Comparison of ENCODE assay signal across 12 mouse cellular contexts in the genomic region with DNA sequence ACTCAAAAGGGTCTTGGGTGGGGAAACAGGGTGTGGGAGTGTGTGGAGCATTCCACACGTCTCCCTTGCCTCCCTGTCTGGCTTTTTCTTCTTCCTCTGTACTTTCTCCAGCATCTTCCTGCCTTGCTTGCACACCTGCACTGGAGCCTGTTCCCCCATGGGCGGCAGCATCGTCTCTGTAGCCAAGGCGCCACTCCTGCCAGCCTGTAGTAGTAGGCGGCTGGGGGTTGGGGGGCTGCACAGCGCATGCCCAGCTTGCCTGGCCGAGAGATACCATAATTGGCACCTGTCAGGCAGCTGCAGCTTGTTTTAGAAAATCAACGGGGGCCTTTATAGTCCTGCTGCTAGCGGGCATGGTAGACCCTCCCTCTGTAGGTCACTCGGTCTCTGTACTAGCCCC. TPM values are rescaled to one million over a fixed set of nuclear protein-coding genes. Genes with fewer than 3 reads are reported as not detected.
A peak's percentile ranks its signal among the peaks of the same experiment; 100 is the strongest.
DNase-seq lines count a peak whose midpoint lies in the region; ATAC-seq and TF ChIP-seq lines count a peak whose summit lies in the region.
"Had no signal": no experiment of that assay in that cellular context is flagged by ENCODE, and none has a peak within 500 bp of the region (broad histone marks: within the 10 kb centered on the region; RNA-seq: fewer than 3 reads in every experiment).

No protein-coding gene starts in this region.

- peaks cover 64% of the 10 kb centered on the region for H3K4me1 ChIP-seq in forebrain, embryonic 16.5 days (replicated peaks; ENCODE audit: control insufficient read depth, insufficient read depth, low read length)
- 0 out of 2 replicates have a peak, but pooled peaks cover 3% of the 10 kb centered on the region for H3K4me1 ChIP-seq in midbrain, postnatal 0 days (ENCODE audit: insufficient read depth, low read length)

- no peak overlapping the region for H3K4me2 ChIP-seq in forebrain, embryonic 16.5 days (ENCODE audit: low read length)
- H3K4me2 ChIP-seq in midbrain, postnatal 0 days (ENCODE audit: low read depth, low read length, poor library complexity, severe bottlenecking): 0 out of 2 replicates have a peak overlapping the region, but pooled peaks have one; percentile 5
- H3K4me2 ChIP-seq: neural tube, embryonic 12.5 days had no signal

- peak; percentile 54 for TF ChIP-seq CTCF in midbrain, postnatal 0 days (IDR thresholded peaks at IDR 0.05)

- 33% methylated on average over 10 of the region's 10 CpGs for WGBS in forebrain, embryonic 16.5 days
- WGBS in midbrain, postnatal 0 days: 43% methylated on average over 10 of the region's 10 CpGs

- ATAC-seq in forebrain, embryonic 16.5 days: peak; percentile 68
- ATAC-seq in midbrain, postnatal 0 days (ENCODE audit: low FRiP score): 0 out of 2 replicates have a peak, but pooled peaks have one; percentile 17
- no peak for ATAC-seq in inflammation-experienced regulatory T-cells, adult 6 months

- peak overlapping the region; percentile 39 for H3K27ac ChIP-seq in forebrain, embryonic 16.5 days (ENCODE audit: low read length)
- no peak overlapping the region for H3K27ac ChIP-seq in midbrain, postnatal 0 days (ENCODE audit: low read depth, low read length)
- H3K27ac ChIP-seq: heart, adult 2 months; neural tube, embryonic 12.5 days; stomach, postnatal 0 days had no signal

- H3K27me3 ChIP-seq in forebrain, embryonic 16.5 days (replicated peaks; ENCODE audit: control insufficient read depth, insufficient read depth, low read length): no peaks in the 10 kb centered on the region
- no peaks in the 10 kb centered on the region for H3K27me3 ChIP-seq in midbrain, postnatal 0 days (ENCODE audit: insufficient read depth, low read length)

- no peaks in the 10 kb centered on the region for H3K9me3 ChIP-seq in forebrain, embryonic 16.5 days (ENCODE audit: control insufficient read depth, low read length)
- H3K9me3 ChIP-seq in midbrain, postnatal 0 days (ENCODE audit: low read length): no peaks in the 10 kb centered on the region
- H3K9me3 ChIP-seq: neural tube, embryonic 12.5 days had no signal

- no peak overlapping the region for H3K9ac ChIP-seq in forebrain, embryonic 16.5 days (replicated peaks; ENCODE audit: low read depth, low read length)
- no peak overlapping the region for H3K9ac ChIP-seq in midbrain, postnatal 0 days (replicated peaks; ENCODE audit: low read length, poor library complexity, severe bottlenecking)
- H3K9ac ChIP-seq: neural tube, embryonic 12.5 days had no signal

- peak; percentile 51 to 58 for DNase-seq in cerebellum, postnatal 14 days
- DNase-seq in cerebellum, adult 11 months: no peak
- DNase-seq in layer of hippocampus, adult 9-11 months: peak; percentile 61
- DNase-seq in midbrain, postnatal 0 days (ENCODE audit: low spot score): peak; percentile 69
- DNase-seq in kidney, postnatal 14 days: no peak
- DNase-seq in ovary, postnatal 10 days (ENCODE audit: low spot score): no peak
- DNase-seq: heart, adult 2 months; kidney, adult 9 months had no signal

- H3K36me3 ChIP-seq in forebrain, embryonic 16.5 days (ENCODE audit: control insufficient read depth, insufficient read depth): no peaks in the 10 kb centered on the region
- peaks cover under 1% of the 10 kb centered on the region; the same call in 1 of the 2 replicates for H3K36me3 ChIP-seq in midbrain, postnatal 0 days (ENCODE audit: insufficient read depth, low read length)
- H3K36me3 ChIP-seq: neural tube, embryonic 12.5 days had no signal

- no peak overlapping the region for H3K4me3 ChIP-seq in forebrain, embryonic 16.5 days (replicated peaks; ENCODE audit: low read length)
- no peak overlapping the region for H3K4me3 ChIP-seq in midbrain, postnatal 0 days (ENCODE audit: low read depth, low read length)
- H3K4me3 ChIP-seq: heart, adult 2 months; neural tube, embryonic 12.5 days had no signal

RNA-seq across cellular contexts. Expression of gene Tmem115, which starts 25.5 kb away (rescaled TPM):
- polyA plus RNA-seq in forebrain, embryonic 16.5 days (2015; fragmentation: Nextera tagmentation; extraction: Ambion mirVana): 41.9 and 44.5 TPM in 2 replicates
- total RNA-seq in midbrain, postnatal 0 days (2014; rRNA removed): 57.8 and 70.4 TPM in 2 replicates
- polyA plus RNA-seq in midbrain, postnatal 0 days (2015; fragmentation: Nextera tagmentation; extraction: Ambion mirVana): 51.9 and 53.6 TPM in 2 replicates
- polyA plus RNA-seq in inflammation-experienced regulatory T-cells, adult 6 months (2017; shearing (Covaris generic)): 10 to 100 TPM; 17.5 to 28.0 (median 19.6) TPM

RNA-seq across cellular contexts. Expression of gene Cyb561d2, which starts 33.7 kb away (rescaled TPM):
- polyA plus RNA-seq in forebrain, embryonic 16.5 days (2015; fragmentation: Nextera tagmentation; extraction: Ambion mirVana): 35.7 and 38.5 TPM in 2 replicates
- 39.0 and 50.8 TPM in 2 replicates for total RNA-seq in midbrain, postnatal 0 days (2014; rRNA removed)
- 50.0 and 58.1 TPM in 2 replicates for polyA plus RNA-seq in midbrain, postnatal 0 days (2015; fragmentation: Nextera tagmentation; extraction: Ambion mirVana)
- 10 to 100 TPM; 66.5 to 78.0 (median 67.2) TPM for polyA plus RNA-seq in inflammation-experienced regulatory T-cells, adult 6 months (2017; shearing (Covaris generic))

RNA-seq across cellular contexts. Expression of gene Nprl2, which starts 33.8 kb away (rescaled TPM):
- polyA plus RNA-seq in forebrain, embryonic 16.5 days (2015; fragmentation: Nextera tagmentation; extraction: Ambion mirVana): 88.4 and 89.8 TPM in 2 replicates
- total RNA-seq in midbrain, postnatal 0 days (2014; rRNA removed): 55.5 and 68.7 TPM in 2 replicates
- polyA plus RNA-seq in midbrain, postnatal 0 days (2015; fragmentation: Nextera tagmentation; extraction: Ambion mirVana): 60.0 and 66.5 TPM in 2 replicates
- 10 to 100 TPM; 48.4 to 55.1 (median 54.4) TPM for polyA plus RNA-seq in inflammation-experienced regulatory T-cells, adult 6 months (2017; shearing (Covaris generic))

RNA-seq across cellular contexts. Expression of gene Zmynd10, which starts 38.8 kb away (rescaled TPM):
- polyA plus RNA-seq in forebrain, embryonic 16.5 days (2015; fragmentation: Nextera tagmentation; extraction: Ambion mirVana): 2.2 and 3.2 TPM in 2 replicates
- 3.3 and 4.2 TPM in 2 replicates for total RNA-seq in midbrain, postnatal 0 days (2014; rRNA removed)
- 4.9 and 5.0 TPM in 2 replicates for polyA plus RNA-seq in midbrain, postnatal 0 days (2015; fragmentation: Nextera tagmentation; extraction: Ambion mirVana)
- 1 to 10 TPM; 1.8 to 2.9 (median 2.1) TPM for polyA plus RNA-seq in inflammation-experienced regulatory T-cells, adult 6 months (2017; shearing (Covaris generic))
- total RNA-seq: heart, adult 2 months had no signal

RNA-seq across cellular contexts. Expression of gene Rassf1, which starts 43.1 kb away (rescaled TPM):
- polyA plus RNA-seq in forebrain, embryonic 16.5 days (2015; fragmentation: Nextera tagmentation; extraction: Ambion mirVana): 43.4 and 45.4 TPM in 2 replicates
- 21.1 and 25.7 TPM in 2 replicates for total RNA-seq in midbrain, postnatal 0 days (2014; rRNA removed)
- polyA plus RNA-seq in midbrain, postnatal 0 days (2015; fragmentation: Nextera tagmentation; extraction: Ambion mirVana): 33.4 and 36.6 TPM in 2 replicates
- 10 to 100 TPM; 77.8 to 84.6 (median 82.3) TPM for polyA plus RNA-seq in inflammation-experienced regulatory T-cells, adult 6 months (2017; shearing (Covaris generic))

Comparison
In these comparisons a context has a peak if more than half of its experiments do, and no peak if none do; other contexts are left out.
1. DNase-seq: peak in cerebellum, postnatal 14 days (2 of 2), layer of hippocampus, adult 9-11 months (single experiment) and midbrain, postnatal 0 days (single experiment); none in cerebellum, adult 11 months (single experiment), kidney, postnatal 14 days (single experiment) and ovary, postnatal 10 days (single experiment).